Mouse (Mus musculus): ENCODE data around the gene Gm17617. TPM values are rescaled to one million over a fixed set of nuclear protein-coding genes. Genes with fewer than 3 reads are reported as not detected.
"Not testable (repeated sequence)": the region's sequence is repeated elsewhere in the genome, so short reads cannot be mapped to it uniquely, and the experiment has no call there.

Gene Gm17617
- polyA plus RNA-seq, 1 experiment from 2014 or later: not detected

- H3K27me3 ChIP-seq (ENCODE audit: insufficient read depth, poor library complexity, severe bottlenecking): no peaks in the 10 kb centered on the region
- H3K4me1 ChIP-seq: peaks cover 23% of the 10 kb centered on the region
- H3K27ac ChIP-seq: peak overlapping the region; percentile 42; the same call in 1 of the 2 replicates
- peaks cover 18% of the 10 kb centered on the region for H3K36me3 ChIP-seq
- WGBS: 80% methylated on average over 4 of the region's 4 CpGs
- H3K9me3 ChIP-seq: no peaks in the 10 kb centered on the region
- DNase-seq (ENCODE audit: low spot score): no peak
- no peak overlapping the region for H3K4me3 ChIP-seq
Measured at GRCm38 (mm10) chr13:55107116-55107515, 26.2 kb downstream of the Gm17617 start.

- peaks cover 23% of the 10 kb centered on the region for H3K4me1 ChIP-seq
- no peaks in the 10 kb centered on the region for H3K27me3 ChIP-seq (ENCODE audit: insufficient read depth, poor library complexity, severe bottlenecking)
- DNase-seq (ENCODE audit: low spot score): no peak
- peak overlapping the region; percentile 93 for H3K27ac ChIP-seq
- H3K9me3 ChIP-seq: no peaks in the 10 kb centered on the region
- H3K4me3 ChIP-seq: peak overlapping the region; percentile 77
- H3K36me3 ChIP-seq: peaks cover 16% of the 10 kb centered on the region
- whole genome bisulfite sequencing: 20% methylated on average over 8 of the region's 8 CpGs
Measured at GRCm38 (mm10) chr13:55105953-55106691, 27.2 kb downstream of the Gm17617 start.

- H3K27ac ChIP-seq: peak within 1 kb of the TSS; percentile 93
- peaks cover 23% of the 10 kb centered on the region for H3K4me1 ChIP-seq
- H3K36me3 ChIP-seq: peaks cover 16% of the 10 kb centered on the region
- H3K4me3 ChIP-seq: peak within 1 kb of the TSS; percentile 77
- 1% methylated on average over 66 of the region's 66 CpGs for WGBS
- peak; percentile 98 for DNase-seq (ENCODE audit: low spot score)
- no peaks in the 10 kb centered on the region for H3K9me3 ChIP-seq
- H3K27me3 ChIP-seq (ENCODE audit: insufficient read depth, poor library complexity, severe bottlenecking): no peaks in the 10 kb centered on the region
Measured at GRCm38 (mm10) chr13:55105045-55105952, 28.0 kb downstream of the Gm17617 start, which contains the start of gene Zfp346. TSS of gene Zfp346 (plus strand) at chr13:55105311.

- H3K9me3 ChIP-seq: no peaks in the 10 kb centered on the region
- WGBS: 62% methylated on average over 2 of the region's 2 CpGs
- peaks cover 7% of the 10 kb centered on the region for H3K36me3 ChIP-seq
- H3K27me3 ChIP-seq (ENCODE audit: insufficient read depth, poor library complexity, severe bottlenecking): no peaks in the 10 kb centered on the region
- DNase-seq (ENCODE audit: low spot score): no peak
- H3K4me3 ChIP-seq: no peak overlapping the region
- H3K27ac ChIP-seq: no peak overlapping the region
- peaks cover 33% of the 10 kb centered on the region for H3K4me1 ChIP-seq
Measured at GRCm38 (mm10) chr13:55103351-55103750, 30.0 kb downstream of the Gm17617 start.

GRCm38 (mm10) chr13:55102366-55102765 is 31.0 kb downstream of the Gm17617 start:
- H3K27ac ChIP-seq: no peak overlapping the region
- H3K27me3 ChIP-seq (ENCODE audit: insufficient read depth, poor library complexity, severe bottlenecking): no peaks in the 10 kb centered on the region
- no peak overlapping the region for H3K4me3 ChIP-seq
- H3K36me3 ChIP-seq: no peaks in the 10 kb centered on the region
- 90% methylated on average over 3 of the region's 3 CpGs for WGBS
- DNase-seq (ENCODE audit: low spot score): no peak
- H3K9me3 ChIP-seq: no peaks in the 10 kb centered on the region
- H3K4me1 ChIP-seq: peaks cover 26% of the 10 kb centered on the region

- Histone ChIP-seq H3K27ac (no peak overlapping the region), H3K36me3 (no peaks in the 10 kb centered on the region), H3K27me3 (ENCODE audit: insufficient read depth, poor library complexity, severe bottlenecking) (no peaks in the 10 kb centered on the region), H3K4me3 (no peak overlapping the region), H3K9me3 (no peaks in the 10 kb centered on the region), H3K4me1 (peaks cover 18% of the 10 kb centered on the region)
- DNase-seq (ENCODE audit: low spot score): no peak
- WGBS: 88% methylated on average over 11 of the region's 11 CpGs
Measured at GRCm38 (mm10) chr13:55101627-55102026, 31.7 kb downstream of the Gm17617 start.

GRCm38 (mm10) chr13:55099726-55100478 is 33.4 kb downstream of the Gm17617 start, which contains the start of gene Uimc1:
TSS of gene Uimc1 (minus strand) at chr13:55100300.
- under 1% methylated on average over 77 of the region's 81 CpGs for WGBS

GRCm38 (mm10) chr13:55099066-55099725 is 34.2 kb downstream of the Gm17617 start:
- Histone ChIP-seq H3K4me3 (peak overlapping the region; percentile 92), H3K4me1 (peaks cover 10% of the 10 kb centered on the region; the same call in 1 of the 2 replicates), H3K9me3 (no peaks in the 10 kb centered on the region), H3K27ac (peak overlapping the region; percentile 97), H3K36me3 (no peaks in the 10 kb centered on the region), H3K27me3 (ENCODE audit: insufficient read depth, poor library complexity, severe bottlenecking) (no peaks in the 10 kb centered on the region)
- whole genome bisulfite sequencing: 30% methylated on average over 20 of the region's 20 CpGs
- DNase-seq (ENCODE audit: low spot score): peak; percentile 80

More at GRCm38 (mm10) chr13:55099726-55100478, 33.4 kb downstream of the Gm17617 start, which contains the start of gene Uimc1:
- H3K27ac ChIP-seq: peak within 1 kb of the TSS; percentile 97
- H3K4me3 ChIP-seq: peak within 1 kb of the TSS; percentile 92
- peak; percentile 94 for DNase-seq (ENCODE audit: low spot score)
- H3K4me1 ChIP-seq: peaks cover 10% of the 10 kb centered on the region; the same call in 1 of the 2 replicates
- H3K9me3 ChIP-seq: no peaks in the 10 kb centered on the region
- no peaks in the 10 kb centered on the region for H3K36me3 ChIP-seq
- H3K27me3 ChIP-seq (ENCODE audit: insufficient read depth, poor library complexity, severe bottlenecking): no peaks in the 10 kb centered on the region

GRCm38 (mm10) chr13:55097841-55098240 is 35.5 kb downstream of the Gm17617 start:
- not testable (repeated sequence) for H3K27me3 ChIP-seq (ENCODE audit: insufficient read depth, poor library complexity, severe bottlenecking); H3K27ac ChIP-seq; H3K9me3 ChIP-seq; H3K36me3 ChIP-seq; H3K4me3 ChIP-seq; DNase-seq (ENCODE audit: low spot score)
- WGBS: 87% methylated on average over 3 of the region's 3 CpGs
- peaks cover 10% of the 10 kb centered on the region; the same call in 1 of the 2 replicates for H3K4me1 ChIP-seq

GRCm38 (mm10) chr13:55092588-55092987 is 40.8 kb downstream of the Gm17617 start:
- Histone ChIP-seq H3K9me3 (no peaks in the 10 kb centered on the region), H3K4me1 (no peaks in the 10 kb centered on the region), H3K27me3 (ENCODE audit: insufficient read depth, poor library complexity, severe bottlenecking) (no peaks in the 10 kb centered on the region), H3K36me3 (peaks cover 17% of the 10 kb centered on the region), H3K27ac (no peak overlapping the region), H3K4me3 (no peak overlapping the region)
- DNase-seq (ENCODE audit: low spot score): no peak
- 85% methylated on average over 4 of the region's 4 CpGs for WGBS
